Mouse (Mus musculus) erythroblast, embryonic 14.5 days (primary cell): ENCODE data around the gene Osbpl6.

Experiments used
- GATA1 ChIP-seq: IDR thresholded peaks from 2 replicates; pipeline ENCODE4 v1.6.1; 2012; ENCODE audit warnings: low read length, inconsistent platforms, mixed read lengths
- TAL1 ChIP-seq: IDR thresholded peaks from 3 replicates; pipeline ENCODE4 v1.6.1; 2012; ENCODE audit warnings: low read length, inconsistent platforms, mixed read lengths

DNA sequence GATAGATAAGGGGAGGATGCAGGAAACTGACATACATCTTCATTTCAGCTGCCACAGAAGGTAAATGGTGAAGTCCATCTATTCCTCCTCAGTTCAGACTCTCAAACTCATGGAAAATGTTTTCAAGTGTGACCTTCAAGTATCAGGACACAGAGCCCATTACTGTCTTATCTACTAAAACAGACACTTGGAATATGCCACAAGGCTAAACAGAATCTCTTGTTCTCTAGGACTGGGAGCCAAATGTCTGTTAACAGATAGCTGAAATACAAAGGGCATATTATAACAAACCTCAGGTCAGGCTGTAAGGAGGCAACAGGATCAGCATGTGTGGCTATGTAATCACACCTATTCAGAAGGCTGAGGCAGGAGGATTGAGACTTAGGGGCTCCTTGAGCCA lies 237.5 kb downstream of the Osbpl6 start:
- TF ChIP-seq GATA1 (no peak), TAL1 (no peak)
